Mouse (Mus musculus): ENCODE data around the gene Cend1.

DNA sequence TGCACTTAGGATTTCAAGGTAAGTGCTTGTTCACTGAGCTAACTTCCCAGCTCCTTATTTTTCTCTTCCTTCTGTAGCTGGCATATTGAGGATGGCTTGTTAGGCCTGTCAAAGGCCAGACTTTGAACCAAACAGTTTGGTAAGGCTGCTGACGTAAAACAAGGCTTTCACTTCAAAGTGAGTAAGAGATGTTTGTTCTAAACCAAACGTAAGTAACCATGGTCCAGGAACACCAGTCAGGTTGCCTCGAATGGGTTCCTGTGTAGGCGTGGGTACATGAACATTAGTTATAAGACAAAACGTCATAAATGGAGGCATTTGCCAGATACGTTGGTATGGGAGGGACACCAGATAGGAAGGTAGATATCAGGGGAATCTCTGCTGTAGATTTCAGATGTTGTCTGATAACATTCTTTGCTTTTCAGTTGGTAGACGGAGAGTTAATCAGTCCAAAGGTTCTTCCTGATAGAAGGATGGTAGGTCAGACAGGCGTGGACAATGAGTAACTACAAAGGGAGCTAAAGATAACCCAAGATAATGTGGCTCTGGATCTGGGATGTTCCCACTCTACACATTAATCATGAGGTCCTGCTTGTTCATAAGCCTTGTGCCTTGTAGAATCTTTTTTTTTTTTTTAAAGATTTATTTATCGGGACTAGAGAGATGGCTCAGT is 9.1 kb downstream of the Cend1 start:
- no peak for TF ChIP-seq EP300 (IDR thresholded peaks at IDR 0.05)
- no peak for TF ChIP-seq CTCF (IDR thresholded peaks at IDR 0.05)
